Mouse (Mus musculus) liver, embryonic 14.5 days (tissue): ENCODE results near the gene Lmntd1. TPM values are rescaled to one million over a fixed set of nuclear protein-coding genes. Genes with fewer than 3 reads are reported as not detected.

Source experiments
- ATAC-seq: fragments of 200-750 bp; cut with Nextera tagmentation; 2 replicates; pipeline ENCODE4 v1.8.0; 2017; ENCODE audit warnings: moderate number of reproducible peaks, mild to moderate bottlenecking, moderate library complexity; ENCODE audit not compliant: insufficient read depth
- DNase-seq, 3 experiments: peaks; one replicate each; pipeline ENCODE4 v3.0.0-alpha.2; 2012 to 2013; ENCODE audit warnings: low read depth in 3 of 3, low spot score in 3 of 3
- H3K27ac ChIP-seq: fragments of 300-500 bp; sonication (generic); 2 replicates; pipeline ENCODE4 v1.5.1; 2014; ENCODE audit warnings: moderate library complexity, mild to moderate bottlenecking, control low read depth, inconsistent platforms
- H3K27me3 ChIP-seq: fragments of 300-500 bp; sonication (generic); 2 replicates; pipeline ENCODE4 v1.6.1; 2014; ENCODE audit warnings: mild to moderate bottlenecking, low read length, moderate library complexity; ENCODE audit not compliant: control insufficient read depth, insufficient read depth
- H3K36me3 ChIP-seq: fragments of 300-500 bp; sonication (generic); replicated peaks from 2 replicates; pipeline ENCODE4 v1.6.1; 2014; ENCODE audit warnings: low read depth; ENCODE audit not compliant: control insufficient read depth, insufficient read depth
- H3K4me1 ChIP-seq, 2 experiments: fragments of 200-500 bp in 1 of 2; fragments of 300-500 bp in 1 of 2; sonication (generic) in 1 of 2; replicated peaks; 2 replicates each; pipeline ENCODE4 v1.6.1; 2012 to 2014; ENCODE audit warnings: antibody characterized with exemption in 1 of 2, inconsistent platforms in 1 of 2, low read length in 1 of 2; ENCODE audit not compliant: control insufficient read depth in 2 of 2, insufficient read depth in 2 of 2
- H3K4me2 ChIP-seq: fragments of 300-500 bp; sonication (generic); 2 replicates; pipeline ENCODE4 v1.6.1; 2014; ENCODE audit warnings: low read depth, mild to moderate bottlenecking, control low read depth, moderate library complexity
- H3K4me3 ChIP-seq, 2 experiments: fragments of 200-500 bp in 1 of 2; fragments of 300-500 bp in 1 of 2; sonication (generic) in 1 of 2; 2 replicates each; pipeline ENCODE4 v1.5.1; 2012 to 2014; ENCODE audit warnings: low read depth in 2 of 2, low read length in 2 of 2, mild to moderate bottlenecking in 2 of 2, control low read depth in 1 of 2, inconsistent platforms in 1 of 2, moderate library complexity in 1 of 2; ENCODE audit not compliant: insufficient read depth in 1 of 2
- H3K9ac ChIP-seq: fragments of 300-500 bp; sonication (generic); replicated peaks from 2 replicates; pipeline ENCODE4 v1.6.1; 2014; ENCODE audit warnings: mild to moderate bottlenecking, control low read depth, moderate library complexity
- H3K9me3 ChIP-seq: fragments of 300-500 bp; sonication (generic); 2 replicates; pipeline ENCODE4 v1.6.1; 2016; ENCODE audit warnings: low read length, mixed read lengths; ENCODE audit not compliant: control insufficient read depth
- CTCF ChIP-seq: IDR thresholded peaks from 2 replicates; pipeline ENCODE4 v1.5.1; 2016; ENCODE audit warnings: antibody characterized with exemption, low read depth, control low read depth
- EP300 ChIP-seq: IDR thresholded peaks from 2 replicates; pipeline ENCODE4 v1.6.1; 2016; ENCODE audit warnings: antibody characterized with exemption, low read depth
- WGBS: fragments of 180-500 bp; shearing (Covaris S2); extraction: QIAGEN DNeasy Blood & Tissue Kit; methylation state at CpG from one replicate; pipeline ENCODE4 v1.1.7; 2014; ENCODE audit not compliant: insufficient replicate concordance; 5-methylcytosine and 5-hydroxymethylcytosine counted together
- polyA plus RNA-seq, 2 experiments: library from polyadenylated mRNA; depleted of rRNA in 1 of 2; stranded (reverse) in 1 of 2; unstranded in 1 of 2; fragments of >200 nt; fragmentation: Nextera tagmentation in 1 of 2; extraction: Ambion mirVana in 1 of 2; gene quantifications; 2 replicates each; pipeline versions ENCODE4 v1.2.1 to v1.2.3; 2012 to 2014

The Lmntd1 gene
- polyA plus RNA-seq (2012; rRNA removed) (0.02 TPM in 1 of 2 replicates, not detected in the other), polyA plus RNA-seq (2014; fragmentation: Nextera tagmentation; extraction: Ambion mirVana) (0.06 TPM in 1 of 2 replicates, not detected in the other)

GRCm38 (mm10) chr6:145614219-145614618, at the start of gene Lmntd1:
Lmntd1 (minus strand) TSS chr6:145614319.
- DNase-seq, result no peak
- WGBS, result 55% methylated on average over 7 of the region's 7 CpGs
- no peak within 1 kb of the TSS for H3K4me2 ChIP-seq
- H3K4me1 ChIP-seq, result no peaks in the 10 kb centered on the region
- TF ChIP-seq EP300 (no peak), CTCF (no peak)
- no peaks in the 10 kb centered on the region for H3K9me3 ChIP-seq
- H3K4me3 ChIP-seq, result no peak within 1 kb of the TSS
- no peak within 1 kb of the TSS for H3K9ac ChIP-seq
- no peaks in the 10 kb centered on the region for H3K36me3 ChIP-seq
- no peaks in the 10 kb centered on the region for H3K27me3 ChIP-seq
- no peak within 1 kb of the TSS for H3K27ac ChIP-seq
- no peak for ATAC-seq

- H3K4me3 ChIP-seq, result no peak overlapping the region
- no peak overlapping the region for H3K27ac ChIP-seq
- no peak for DNase-seq
- H3K9ac ChIP-seq, result no peak overlapping the region
- H3K9me3 ChIP-seq, result no peaks in the 10 kb centered on the region
- H3K4me2 ChIP-seq, result no peak overlapping the region
- no peaks in the 10 kb centered on the region for H3K4me1 ChIP-seq
- H3K27me3 ChIP-seq, result no peaks in the 10 kb centered on the region
- WGBS, result 51% methylated on average over 11 of the region's 11 CpGs
- ATAC-seq, result no peak
- TF ChIP-seq EP300, result no peak
- TF ChIP-seq CTCF, result no peak
- H3K36me3 ChIP-seq, result no peaks in the 10 kb centered on the region
Observed at GRCm38 (mm10) chr6:145660943-145661342, 46.8 kb upstream of the Lmntd1 start.

GRCm38 (mm10) chr6:145659116-145659515, 45.0 kb upstream of the Lmntd1 start:
- no peak overlapping the region for H3K4me2 ChIP-seq
- DNase-seq (no peak), ATAC-seq (no peak)
- no peaks in the 10 kb centered on the region for H3K9me3 ChIP-seq
- H3K4me1 ChIP-seq, result no peaks in the 10 kb centered on the region; a peak in 1 of 4 replicates
- TF ChIP-seq CTCF (no peak), EP300 (no peak)
- H3K27ac ChIP-seq, result no peak overlapping the region
- 53% methylated on average over 6 of the region's 6 CpGs for WGBS
- H3K4me3 ChIP-seq, result no peak overlapping the region
- H3K9ac ChIP-seq, result no peak overlapping the region
- no peaks in the 10 kb centered on the region for H3K36me3 ChIP-seq
- no peaks in the 10 kb centered on the region for H3K27me3 ChIP-seq

GRCm38 (mm10) chr6:145656740-145657591, 42.8 kb upstream of the Lmntd1 start:
- no peak overlapping the region for H3K27ac ChIP-seq
- no peaks in the 10 kb centered on the region; a peak in 1 of 4 replicates for H3K4me1 ChIP-seq
- TF ChIP-seq EP300, result no peak
- peak; percentile 41 for TF ChIP-seq CTCF
- H3K36me3 ChIP-seq, result no peaks in the 10 kb centered on the region
- ATAC-seq, result no peak
- H3K27me3 ChIP-seq, result no peaks in the 10 kb centered on the region
- no peak overlapping the region for H3K9ac ChIP-seq
- no peaks in the 10 kb centered on the region for H3K9me3 ChIP-seq
- WGBS, result 66% methylated on average over 15 of the region's 15 CpGs
- DNase-seq, result no peak
- H3K4me2 ChIP-seq, result no peak overlapping the region
- H3K4me3 ChIP-seq, result no peak overlapping the region

- Histone ChIP-seq H3K27me3 (no peaks in the 10 kb centered on the region), H3K27ac (no peak overlapping the region), H3K4me1 (no peaks in the 10 kb centered on the region; a peak in 1 of 4 replicates), H3K9me3 (no peaks in the 10 kb centered on the region), H3K4me3 (no peak overlapping the region), H3K9ac (no peak overlapping the region), H3K4me2 (no peak overlapping the region), H3K36me3 (no peaks in the 10 kb centered on the region)
- TF ChIP-seq CTCF (peak; percentile 39), EP300 (no peak)
- no peak for DNase-seq
- ATAC-seq, result no peak
- 40% methylated on average over 1 of the region's 1 CpGs for WGBS
Observed at GRCm38 (mm10) chr6:145655678-145656077, 41.6 kb upstream of the Lmntd1 start.
